Mouse (Mus musculus): Measurements from ENCODE around the gene Zscan20.

- TF ChIP-seq CTCF (IDR thresholded peaks at IDR 0.05; ENCODE audit: borderline replicate concordance, extremely low read depth, insufficient read depth, insufficient read length) = no peak
- TF ChIP-seq POLR2A (IDR thresholded peaks at IDR 0.05; ENCODE audit: borderline replicate concordance, extremely low read depth, insufficient read depth, insufficient read length, poor library complexity, severe bottlenecking) = no peak
Measured at GRCm38 (mm10) chr4:128646762-128647161, 36.9 kb upstream of the Zscan20 start.

Data from brain, embryonic 14.5 days (tissue).